Comparison of ENCODE assay signal across 11 mouse cellular contexts in genomic region chr2:3745041-3745440, GRCm38 (mm10).
"Had no signal": no experiment of that assay in that cellular context is flagged by ENCODE, and none has a peak within 500 bp of the region (broad histone marks: within the 10 kb centered on the region; RNA-seq: fewer than 3 reads in every experiment).

No protein-coding gene starts in this region.

- DNase-seq: kidney, adult 9 months; kidney, postnatal 14 days; kidney, postnatal 4 days; left cerebral cortex, postnatal 4 days; liver, embryonic 13.5 days; lung, embryonic 14.5 days; lung, postnatal 14 days; midbrain, embryonic 14.5 days; thymus, adult 18-20 months; thymus, postnatal 36 days had no signal

- H3K27me3 ChIP-seq: liver, embryonic 13.5 days had no signal

- H3K9me3 ChIP-seq: liver, embryonic 13.5 days had no signal

- H3K36me3 ChIP-seq: liver, embryonic 13.5 days had no signal

- H3K4me3 ChIP-seq: liver, embryonic 13.5 days had no signal

- H3K27ac ChIP-seq: liver, embryonic 13.5 days had no signal

- H3K9ac ChIP-seq: liver, embryonic 13.5 days; lung, embryonic 14.5 days had no signal

- H3K4me2 ChIP-seq: liver, embryonic 13.5 days; lung, embryonic 14.5 days; midbrain, embryonic 11.5 days had no signal
